Mouse (Mus musculus) bone marrow, adult 2 months (tissue): ENCODE data around the gene Gsk3a.

Experiments
- CTCF ChIP-seq: fragments of 200-500 bp; IDR thresholded peaks from 2 replicates; pipeline ENCODE4 v1.5.1; 2011; ENCODE audit warnings: low read length, control low read depth; ENCODE audit not compliant: control insufficient read depth, insufficient read depth
- POLR2A ChIP-seq: fragments of 200-500 bp; IDR thresholded peaks from 2 replicates; pipeline ENCODE4 v1.6.1; 2011; ENCODE audit warnings: low read depth, mild to moderate bottlenecking, control low read depth, low read length, borderline replicate concordance; ENCODE audit not compliant: control insufficient read depth

DNA sequence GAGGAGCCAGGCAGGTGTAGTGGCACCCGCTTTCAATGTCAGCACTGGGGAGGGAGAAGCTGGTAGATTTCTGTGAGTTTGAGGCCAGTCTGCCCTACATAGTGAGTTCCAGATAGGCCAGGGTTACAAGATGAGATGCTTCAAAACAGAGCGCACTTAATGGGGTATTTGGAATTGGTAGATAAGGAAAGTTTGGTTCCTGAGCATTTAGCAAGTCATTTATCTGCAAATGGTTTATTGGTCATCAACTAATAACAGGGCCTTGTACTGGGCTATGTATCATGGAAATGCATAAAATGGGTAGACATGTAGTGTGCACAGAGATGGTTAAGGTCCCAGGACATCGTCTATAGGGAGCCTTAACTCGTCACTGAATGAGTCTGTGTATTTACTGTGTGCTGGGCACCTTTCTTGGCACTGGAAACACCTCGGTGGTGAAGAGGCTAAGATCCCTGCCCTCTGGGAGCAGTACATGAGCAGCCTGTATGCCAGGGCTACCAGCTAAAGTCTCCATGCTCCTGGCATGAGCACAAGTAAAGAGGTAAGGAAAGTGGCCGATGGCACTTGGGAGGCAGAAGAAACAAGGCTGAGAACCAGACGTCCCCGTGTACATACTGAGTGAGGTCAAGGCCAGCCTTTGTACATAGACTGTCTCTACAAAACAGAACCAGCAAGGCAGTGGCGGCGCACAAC, 15.2 kb downstream of the Gsk3a start:
- TF ChIP-seq POLR2A (no peak), CTCF (no peak)
